Mouse (Mus musculus): ENCODE results near the gene Mllt11. TPM values are rescaled to one million over a fixed set of nuclear protein-coding genes. Genes with fewer than 3 reads are reported as not detected.

Gene Mllt11
- polyA plus RNA-seq, 1 experiment from 2014 or later = 653 TPM

DNA sequence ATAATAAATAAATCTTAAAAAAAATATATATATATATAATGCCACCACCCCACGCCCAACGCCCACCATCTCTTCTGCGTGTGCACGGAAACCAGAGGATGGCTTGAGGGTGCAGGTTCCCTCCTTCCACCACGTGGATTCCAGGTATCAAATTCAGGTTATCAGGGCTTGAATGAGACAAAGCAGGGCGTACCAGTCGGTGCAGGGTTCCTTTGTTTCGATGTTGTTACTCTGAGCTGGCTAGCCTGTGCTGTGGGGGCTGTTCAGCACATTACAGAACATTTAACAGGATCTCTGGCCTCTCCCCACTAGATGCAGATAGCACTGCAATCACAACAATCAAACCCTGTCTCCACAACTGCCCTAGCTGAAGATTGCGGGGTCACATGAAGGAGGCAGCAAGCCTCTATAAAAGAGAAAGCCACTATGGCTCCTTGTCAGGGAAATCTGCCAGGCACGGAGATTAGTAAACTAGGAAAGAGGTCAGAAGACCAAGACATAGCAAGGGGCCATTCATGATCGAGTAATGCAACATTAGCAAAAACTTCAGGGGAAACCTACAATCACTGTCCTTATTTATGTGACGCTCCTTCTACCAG, 38.9 kb upstream of the Mllt11 start:
- Histone ChIP-seq H3K27ac (ENCODE audit: low read depth, low read length) (no peak overlapping the region), H3K27me3 (ENCODE audit: control insufficient read depth, insufficient read depth, low read length) (no peaks in the 10 kb centered on the region), H3K4me2 (ENCODE audit: low read depth, low read length) (no peak overlapping the region), H3K36me3 (ENCODE audit: control insufficient read depth, insufficient read depth, low read length) (peaks cover 5% of the 10 kb centered on the region), H3K9me3 (ENCODE audit: control insufficient read depth, low read length) (no peaks in the 10 kb centered on the region), H3K4me3 (ENCODE audit: low read depth, low read length) (no peak overlapping the region), H3K9ac (replicated peaks; ENCODE audit: low read depth, low read length) (no peak overlapping the region), H3K4me1 (ENCODE audit: control insufficient read depth, insufficient read depth, low read length) (no peaks in the 10 kb centered on the region)
- no peak for ATAC-seq (ENCODE audit: low read depth)
- WGBS = 82% methylated on average over 12 of the region's 12 CpGs

DNA sequence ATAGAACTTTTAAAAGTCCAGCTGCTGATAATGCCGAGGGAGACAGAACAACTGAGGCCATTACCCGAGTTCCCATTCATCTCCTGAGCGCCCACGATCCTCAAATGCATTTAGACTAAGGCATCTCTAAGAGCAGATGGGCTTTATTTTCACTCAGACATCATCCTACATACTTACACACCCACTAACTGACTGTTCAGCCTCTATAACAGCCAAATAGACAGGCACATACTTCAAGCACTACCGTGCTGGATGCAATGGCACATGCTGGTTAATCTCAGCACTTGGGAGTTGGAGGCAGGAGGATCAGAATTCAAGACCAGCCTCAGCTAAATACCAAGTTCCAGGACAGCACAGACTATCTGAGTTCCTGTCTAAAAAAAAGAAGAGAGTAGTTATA, 37.8 kb upstream of the Mllt11 start:
- Histone ChIP-seq H3K9me3 (ENCODE audit: control insufficient read depth, low read length) (no peaks in the 10 kb centered on the region), H3K4me2 (ENCODE audit: low read depth, low read length) (no peak overlapping the region), H3K27ac (ENCODE audit: low read depth, low read length) (no peak overlapping the region), H3K4me1 (ENCODE audit: control insufficient read depth, insufficient read depth, low read length) (no peaks in the 10 kb centered on the region), H3K4me3 (ENCODE audit: low read depth, low read length) (no peak overlapping the region), H3K36me3 (ENCODE audit: control insufficient read depth, insufficient read depth, low read length) (peaks cover 5% of the 10 kb centered on the region), H3K27me3 (ENCODE audit: control insufficient read depth, insufficient read depth, low read length) (no peaks in the 10 kb centered on the region), H3K9ac (replicated peaks; ENCODE audit: low read depth, low read length) (no peak overlapping the region)
- WGBS = 90% methylated on average over 5 of the region's 5 CpGs
- ATAC-seq (ENCODE audit: low read depth) = no peak

DNA sequence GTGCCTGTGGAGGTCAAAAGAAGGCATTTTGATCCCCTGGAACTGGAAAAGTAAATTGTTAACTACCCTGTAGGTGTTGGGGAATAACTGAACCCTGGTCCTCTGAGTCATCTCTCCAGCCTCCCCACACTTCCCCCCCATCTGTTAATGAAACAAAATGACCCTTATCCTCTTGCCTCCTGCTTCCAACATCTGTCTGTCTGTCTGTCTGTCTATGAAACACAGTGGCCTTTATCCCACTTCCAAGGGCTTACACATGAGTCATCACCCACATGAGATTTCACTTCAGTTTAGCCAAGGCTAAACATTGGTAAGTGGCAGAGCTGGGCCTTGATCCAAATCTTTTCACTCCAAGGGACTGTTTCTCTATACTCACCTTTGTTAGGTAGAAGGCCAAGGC, 35.9 kb upstream of the Mllt11 start:
- no peaks in the 10 kb centered on the region for H3K27me3 ChIP-seq (ENCODE audit: control insufficient read depth, insufficient read depth, low read length)
- H3K9me3 ChIP-seq (ENCODE audit: control insufficient read depth, low read length) = no peaks in the 10 kb centered on the region
- no peak for ATAC-seq (ENCODE audit: low read depth)
- no peaks in the 10 kb centered on the region for H3K4me1 ChIP-seq (ENCODE audit: control insufficient read depth, insufficient read depth, low read length)
- no peak overlapping the region for H3K9ac ChIP-seq (replicated peaks; ENCODE audit: low read depth, low read length)
- no peak overlapping the region for H3K27ac ChIP-seq (ENCODE audit: low read depth, low read length)
- H3K36me3 ChIP-seq (ENCODE audit: control insufficient read depth, insufficient read depth, low read length) = peaks cover 5% of the 10 kb centered on the region
- no peak overlapping the region for H3K4me2 ChIP-seq (ENCODE audit: low read depth, low read length)
- H3K4me3 ChIP-seq (ENCODE audit: low read depth, low read length) = no peak overlapping the region

DNA sequence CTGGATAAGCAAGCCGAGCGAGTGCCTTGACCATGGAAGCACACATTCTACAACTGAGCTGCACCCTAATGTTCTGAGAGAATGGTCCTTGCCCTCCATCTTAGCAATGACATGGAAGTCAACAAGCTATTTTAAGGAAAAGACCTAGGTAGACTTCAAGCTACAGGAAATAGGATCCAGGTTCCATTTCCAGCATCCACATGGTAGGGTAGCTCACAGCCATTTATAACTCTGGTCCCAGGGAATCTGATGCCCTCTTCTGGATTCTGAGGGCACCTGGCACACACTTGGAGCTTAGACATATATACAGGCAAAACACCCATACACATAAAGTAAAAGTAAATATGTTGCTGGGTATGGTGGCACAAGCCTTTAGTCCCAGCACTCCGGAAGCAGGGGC, 34.1 kb upstream of the Mllt11 start:
- WGBS = 97% methylated on average over 3 of the region's 3 CpGs
- Histone ChIP-seq H3K36me3 (ENCODE audit: control insufficient read depth, insufficient read depth, low read length) (peaks cover 9% of the 10 kb centered on the region), H3K27ac (ENCODE audit: low read depth, low read length) (no peak overlapping the region), H3K9me3 (ENCODE audit: control insufficient read depth, low read length) (no peaks in the 10 kb centered on the region), H3K4me3 (ENCODE audit: low read depth, low read length) (no peak overlapping the region), H3K4me2 (ENCODE audit: low read depth, low read length) (no peak overlapping the region), H3K27me3 (ENCODE audit: control insufficient read depth, insufficient read depth, low read length) (no peaks in the 10 kb centered on the region), H3K4me1 (ENCODE audit: control insufficient read depth, insufficient read depth, low read length) (no peaks in the 10 kb centered on the region), H3K9ac (replicated peaks; ENCODE audit: low read depth, low read length) (no peak overlapping the region)
- ATAC-seq (ENCODE audit: low read depth) = no peak

DNA sequence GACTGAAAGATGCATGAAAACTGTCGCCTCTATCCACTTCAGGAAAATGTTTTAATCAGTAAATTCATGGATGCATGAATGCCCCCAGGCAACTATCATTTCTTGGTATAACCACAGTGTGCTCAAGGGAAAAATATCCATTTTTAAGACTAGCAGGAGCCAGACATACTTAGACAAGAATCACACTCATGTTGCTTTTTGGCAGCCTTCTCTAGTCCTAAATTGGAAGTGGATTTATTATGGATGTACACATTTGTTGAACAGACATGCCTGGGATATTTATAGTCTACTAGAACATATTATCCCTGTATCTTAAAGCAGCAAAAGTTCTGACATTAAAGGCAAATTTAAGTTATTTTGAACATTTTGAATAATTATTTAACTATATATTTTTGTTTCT, 32.8 kb upstream of the Mllt11 start:
- WGBS = 59% methylated on average over 1 of the region's 1 CpGs
- Histone ChIP-seq H3K27me3 (ENCODE audit: control insufficient read depth, insufficient read depth, low read length) (no peaks in the 10 kb centered on the region), H3K9ac (replicated peaks; ENCODE audit: low read depth, low read length) (no peak overlapping the region), H3K4me3 (ENCODE audit: low read depth, low read length) (no peak overlapping the region), H3K27ac (ENCODE audit: low read depth, low read length) (no peak overlapping the region), H3K36me3 (ENCODE audit: control insufficient read depth, insufficient read depth, low read length) (peaks cover 11% of the 10 kb centered on the region), H3K4me1 (ENCODE audit: control insufficient read depth, insufficient read depth, low read length) (no peaks in the 10 kb centered on the region), H3K9me3 (ENCODE audit: control insufficient read depth, low read length) (no peaks in the 10 kb centered on the region), H3K4me2 (ENCODE audit: low read depth, low read length) (no peak overlapping the region)
- no peak for ATAC-seq (ENCODE audit: low read depth)

DNA sequence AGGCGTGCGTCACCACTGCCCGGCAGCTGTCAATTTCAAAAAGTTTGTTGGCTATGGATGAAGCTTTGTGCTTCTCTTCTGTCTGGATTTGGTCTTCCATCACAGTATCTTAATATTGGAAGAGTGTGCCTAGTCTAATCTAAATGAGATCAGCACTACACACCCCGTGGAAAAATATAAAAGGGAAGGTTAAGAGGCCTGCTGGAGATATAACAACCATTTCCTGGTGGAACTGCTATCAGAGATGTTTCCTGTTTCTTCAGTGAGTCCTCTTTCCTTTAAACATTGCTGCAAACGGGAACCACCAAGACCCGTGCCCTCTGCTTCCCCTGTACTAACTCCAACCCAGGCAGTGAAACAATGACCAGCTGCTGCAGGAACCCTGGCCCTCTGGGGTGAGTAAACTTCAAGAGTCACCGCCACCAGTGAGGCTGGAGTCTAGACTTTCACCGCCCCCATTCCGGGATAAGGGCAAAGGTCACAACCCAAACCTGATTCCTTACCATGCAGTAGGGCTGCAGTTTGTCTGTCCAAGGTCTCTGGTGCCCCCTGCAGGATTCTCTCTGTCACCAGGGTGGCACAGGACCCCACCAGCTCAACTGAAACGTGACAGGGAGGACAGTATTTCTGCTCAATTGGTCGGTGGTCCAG, 31.2 kb upstream of the Mllt11 start:
- 54% methylated on average over 11 of the region's 11 CpGs for WGBS
- Histone ChIP-seq H3K9me3 (ENCODE audit: control insufficient read depth, low read length) (no peaks in the 10 kb centered on the region), H3K27ac (ENCODE audit: low read depth, low read length) (no peak overlapping the region), H3K4me2 (ENCODE audit: low read depth, low read length) (no peak overlapping the region), H3K4me1 (ENCODE audit: control insufficient read depth, insufficient read depth, low read length) (no peaks in the 10 kb centered on the region), H3K27me3 (ENCODE audit: control insufficient read depth, insufficient read depth, low read length) (no peaks in the 10 kb centered on the region), H3K4me3 (ENCODE audit: low read depth, low read length) (no peak overlapping the region), H3K36me3 (ENCODE audit: control insufficient read depth, insufficient read depth, low read length) (peaks cover 19% of the 10 kb centered on the region), H3K9ac (replicated peaks; ENCODE audit: low read depth, low read length) (no peak overlapping the region)
- no peak for ATAC-seq (ENCODE audit: low read depth)

DNA sequence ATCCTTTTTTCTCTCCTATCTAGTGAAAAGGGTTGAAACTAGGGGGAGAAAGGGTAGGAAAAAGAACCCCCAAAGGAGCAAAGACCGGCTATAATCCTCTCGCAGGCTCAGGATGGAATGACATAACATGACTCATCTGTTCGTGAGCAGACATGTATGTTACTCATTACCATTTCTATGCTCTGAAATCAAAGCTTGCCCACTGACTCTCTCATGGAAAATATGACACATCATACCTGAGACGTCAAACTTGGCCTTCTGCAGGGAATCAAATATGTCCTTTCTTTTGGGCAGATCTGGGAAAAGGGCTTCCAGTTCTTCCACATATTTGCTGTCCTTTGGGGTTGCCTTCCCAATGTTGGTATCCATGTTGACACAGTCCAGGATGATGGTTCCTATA, 30.0 kb upstream of the Mllt11 start:
- no peaks in the 10 kb centered on the region for H3K27me3 ChIP-seq (ENCODE audit: control insufficient read depth, insufficient read depth, low read length)
- no peak overlapping the region for H3K4me3 ChIP-seq (ENCODE audit: low read depth, low read length)
- peaks cover 26% of the 10 kb centered on the region for H3K36me3 ChIP-seq (ENCODE audit: control insufficient read depth, insufficient read depth, low read length)
- no peaks in the 10 kb centered on the region for H3K9me3 ChIP-seq (ENCODE audit: control insufficient read depth, low read length)
- no peak for ATAC-seq (ENCODE audit: low read depth)
- no peak overlapping the region for H3K27ac ChIP-seq (ENCODE audit: low read depth, low read length)
- 88% methylated on average over 4 of the region's 4 CpGs for WGBS
- no peak overlapping the region for H3K9ac ChIP-seq (replicated peaks; ENCODE audit: low read depth, low read length)
- no peaks in the 10 kb centered on the region for H3K4me1 ChIP-seq (ENCODE audit: control insufficient read depth, insufficient read depth, low read length)
- H3K4me2 ChIP-seq (ENCODE audit: low read depth, low read length) = no peak overlapping the region

DNA sequence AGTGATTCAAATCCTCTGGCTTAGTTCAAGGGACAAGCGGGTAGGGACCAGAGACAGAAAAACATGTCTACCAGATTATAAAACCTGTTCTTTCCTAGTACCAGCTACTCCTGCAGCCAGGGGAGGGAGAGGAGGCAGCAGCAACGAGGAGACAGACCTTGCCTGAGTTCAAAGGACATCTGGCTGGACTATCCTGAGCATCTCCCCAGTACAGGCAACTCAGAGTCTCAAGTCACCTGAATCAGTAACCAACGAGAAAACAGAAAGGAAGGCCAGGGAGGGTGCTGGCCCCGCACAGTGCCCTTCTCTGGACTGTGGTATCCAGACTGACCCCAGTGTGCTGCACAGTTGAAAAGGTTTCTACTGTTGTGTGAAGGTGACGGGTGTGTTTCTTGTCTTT, 25.0 kb upstream of the Mllt11 start:
- H3K4me1 ChIP-seq (ENCODE audit: control insufficient read depth, insufficient read depth, low read length) = no peaks in the 10 kb centered on the region
- H3K27me3 ChIP-seq (ENCODE audit: control insufficient read depth, insufficient read depth, low read length) = no peaks in the 10 kb centered on the region
- H3K9me3 ChIP-seq (ENCODE audit: control insufficient read depth, low read length) = no peaks in the 10 kb centered on the region
- no peak overlapping the region for H3K4me3 ChIP-seq (ENCODE audit: low read depth, low read length)
- 79% methylated on average over 5 of the region's 5 CpGs for WGBS
- H3K4me2 ChIP-seq (ENCODE audit: low read depth, low read length) = no peak overlapping the region
- no peak overlapping the region for H3K27ac ChIP-seq (ENCODE audit: low read depth, low read length)
- H3K36me3 ChIP-seq (ENCODE audit: control insufficient read depth, insufficient read depth, low read length) = peaks cover 45% of the 10 kb centered on the region
- no peak overlapping the region for H3K9ac ChIP-seq (replicated peaks; ENCODE audit: low read depth, low read length)
- no peak for ATAC-seq (ENCODE audit: low read depth)

DNA sequence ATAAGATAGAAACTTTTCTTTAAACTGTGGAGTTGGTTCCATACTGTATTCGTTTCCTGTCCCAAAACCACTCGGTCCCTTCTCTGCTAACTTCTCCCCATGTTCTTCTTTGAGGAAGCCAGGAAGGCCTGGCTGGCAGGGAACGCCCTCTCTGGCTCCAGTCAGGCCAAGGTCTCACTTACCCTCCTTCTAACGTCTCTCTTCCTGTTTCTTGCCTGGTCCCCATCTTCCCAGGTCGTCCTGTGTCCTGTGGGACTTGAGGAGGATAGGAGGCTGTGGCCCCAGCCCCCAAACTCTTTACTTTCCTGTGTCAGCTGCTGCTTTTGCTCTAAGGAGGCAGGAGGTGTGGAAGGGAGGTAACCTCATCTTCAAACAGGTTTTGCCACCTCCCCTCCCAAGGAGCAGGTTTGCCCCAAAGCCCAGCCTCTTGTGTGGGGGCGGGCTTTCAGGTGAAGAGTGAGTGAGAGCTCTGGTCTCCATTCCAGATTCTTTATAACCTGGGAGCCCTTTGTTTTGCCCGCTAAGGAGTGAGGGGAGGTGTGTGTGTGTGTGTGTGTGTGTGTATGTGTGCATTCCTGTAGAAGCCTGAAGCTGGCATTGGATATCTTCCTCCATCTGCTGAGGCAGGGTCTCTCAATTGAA, 18.9 kb upstream of the Mllt11 start, which contains the start of gene Bnipl:
Gene Bnipl, minus strand, starts transcription at position 411 of the 642 bp plus-strand sequence.
- H3K27me3 ChIP-seq (ENCODE audit: control insufficient read depth, insufficient read depth, low read length) = no peaks in the 10 kb centered on the region
- H3K9ac ChIP-seq (replicated peaks; ENCODE audit: low read depth, low read length) = no peak within 1 kb of the TSS
- H3K4me2 ChIP-seq (ENCODE audit: low read depth, low read length) = no peak within 1 kb of the TSS
- H3K4me3 ChIP-seq (ENCODE audit: low read depth, low read length) = no peak within 1 kb of the TSS
- H3K27ac ChIP-seq (ENCODE audit: low read depth, low read length) = no peak within 1 kb of the TSS
- WGBS = 58% methylated on average over 7 of the region's 7 CpGs
- ATAC-seq (ENCODE audit: low read depth) = no peak
- no peaks in the 10 kb centered on the region for H3K4me1 ChIP-seq (ENCODE audit: control insufficient read depth, insufficient read depth, low read length)
- no peaks in the 10 kb centered on the region for H3K9me3 ChIP-seq (ENCODE audit: control insufficient read depth, low read length)
- peaks cover 15% of the 10 kb centered on the region for H3K36me3 ChIP-seq (ENCODE audit: control insufficient read depth, insufficient read depth, low read length)
